Mouse (Mus musculus): ENCODE measurements around the gene Ccdc63.

The Ccdc63 gene

GRCm38 (mm10) chr5:122125211-122125760, 15.3 kb downstream of the Ccdc63 start:
- DNase-seq (ENCODE audit: low spot score in 2 of 2): no peak

DNA sequence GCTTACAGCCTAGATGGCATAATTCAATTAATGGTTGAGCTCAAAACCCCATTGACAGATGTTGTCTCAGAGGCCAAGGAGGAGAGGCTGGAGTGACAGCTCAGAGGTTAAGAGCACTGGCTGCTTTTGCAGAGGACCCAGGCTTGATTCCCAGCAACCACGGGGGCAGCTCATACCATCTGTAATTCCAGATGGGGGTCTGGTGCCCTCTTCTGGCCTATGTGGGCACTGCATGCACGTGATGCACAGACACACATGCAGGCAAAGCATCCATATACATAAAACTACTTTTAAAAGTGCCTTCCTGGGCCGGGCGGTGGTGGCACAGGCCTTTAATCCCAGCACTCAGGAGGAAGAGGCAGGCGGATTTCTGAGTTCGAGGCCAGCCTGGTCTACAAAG, 24.4 kb downstream of the Ccdc63 start:
- DNase-seq (ENCODE audit: low spot score in 2 of 2): no peak

DNA sequence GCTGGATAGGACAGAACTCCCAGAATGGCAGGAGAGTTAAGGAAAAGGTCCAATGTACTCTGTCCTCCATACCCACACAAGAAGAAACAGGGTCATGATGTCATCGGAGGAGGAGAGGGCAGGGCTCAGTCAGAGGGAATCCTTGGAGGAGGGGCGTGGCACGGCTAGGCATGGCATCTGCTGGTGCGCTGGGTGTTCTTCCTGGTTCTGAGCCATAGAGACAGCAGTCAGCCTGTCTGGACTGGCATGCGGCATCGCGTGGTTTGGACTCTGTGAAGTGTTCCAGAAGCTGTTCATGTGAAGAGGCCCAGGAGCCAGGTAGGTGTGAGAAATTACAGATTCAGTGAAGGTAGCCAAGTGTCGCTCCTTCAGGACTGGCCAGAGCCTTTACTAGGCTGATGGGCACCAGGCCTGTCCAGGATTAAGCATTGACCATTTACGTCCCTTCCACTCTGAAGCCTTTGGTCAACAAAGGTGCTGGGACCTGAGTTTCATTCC, 25.3 kb downstream of the Ccdc63 start:
- no peak for DNase-seq (ENCODE audit: low spot score in 2 of 2)

DNA sequence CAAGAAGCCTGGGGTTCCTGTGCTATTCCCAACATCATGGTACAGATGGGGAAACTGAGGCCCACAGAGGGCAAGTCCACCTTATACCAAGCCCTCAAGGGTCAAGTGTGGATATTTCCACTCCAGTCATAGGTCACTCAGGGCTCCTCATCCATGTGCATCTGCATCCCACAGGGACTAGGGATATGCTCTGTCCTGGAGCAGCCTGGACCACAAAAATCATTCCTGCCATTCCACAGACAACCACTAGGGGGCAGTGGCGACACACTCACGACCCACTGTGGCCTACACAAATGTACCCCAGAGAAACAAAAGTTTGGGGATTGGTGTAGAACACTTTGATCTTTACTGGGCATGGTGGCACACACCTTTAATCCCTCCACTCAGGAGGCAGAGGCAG, 26.4 kb downstream of the Ccdc63 start:
- peak; percentile 54 to 59 for DNase-seq (ENCODE audit: low spot score in 2 of 2)

DNA sequence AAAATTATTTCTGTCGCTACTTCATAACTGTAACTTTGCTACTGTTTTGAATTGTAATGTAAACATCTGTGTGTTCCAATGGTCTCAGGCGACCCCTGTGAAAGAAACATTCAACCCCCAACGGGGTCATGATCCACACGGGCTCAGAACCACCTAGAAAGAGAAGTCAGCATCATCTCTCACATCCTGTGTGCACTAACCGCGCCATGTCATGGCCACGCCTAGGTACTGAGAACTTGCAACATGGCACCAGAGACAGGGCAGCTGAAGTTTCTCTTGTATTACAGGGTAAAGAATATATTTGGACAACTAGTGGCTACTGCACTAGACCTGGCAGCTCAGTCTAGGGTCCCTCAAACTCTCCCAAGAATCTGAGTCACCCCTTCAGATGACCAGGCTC, 27.2 kb downstream of the Ccdc63 start:
- no peak for DNase-seq (ENCODE audit: low spot score in 2 of 2)

DNA sequence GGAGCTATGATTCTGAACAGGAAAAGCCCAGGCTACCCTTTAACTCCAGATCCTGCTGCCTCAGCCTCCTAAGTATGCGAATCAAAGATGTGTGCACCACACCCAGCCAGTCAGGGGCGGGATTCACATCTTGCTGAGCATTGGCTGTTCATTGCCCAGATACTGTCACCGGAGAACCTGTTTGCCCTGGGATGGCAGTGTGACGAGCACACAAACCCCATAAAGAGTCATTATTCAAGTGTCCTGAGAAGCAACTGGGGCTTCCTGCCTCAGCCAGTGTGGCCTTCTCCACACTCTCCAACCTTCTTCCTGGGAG, 28.7 kb downstream of the Ccdc63 start:
- no peak for DNase-seq (ENCODE audit: low spot score in 2 of 2)

DNA sequence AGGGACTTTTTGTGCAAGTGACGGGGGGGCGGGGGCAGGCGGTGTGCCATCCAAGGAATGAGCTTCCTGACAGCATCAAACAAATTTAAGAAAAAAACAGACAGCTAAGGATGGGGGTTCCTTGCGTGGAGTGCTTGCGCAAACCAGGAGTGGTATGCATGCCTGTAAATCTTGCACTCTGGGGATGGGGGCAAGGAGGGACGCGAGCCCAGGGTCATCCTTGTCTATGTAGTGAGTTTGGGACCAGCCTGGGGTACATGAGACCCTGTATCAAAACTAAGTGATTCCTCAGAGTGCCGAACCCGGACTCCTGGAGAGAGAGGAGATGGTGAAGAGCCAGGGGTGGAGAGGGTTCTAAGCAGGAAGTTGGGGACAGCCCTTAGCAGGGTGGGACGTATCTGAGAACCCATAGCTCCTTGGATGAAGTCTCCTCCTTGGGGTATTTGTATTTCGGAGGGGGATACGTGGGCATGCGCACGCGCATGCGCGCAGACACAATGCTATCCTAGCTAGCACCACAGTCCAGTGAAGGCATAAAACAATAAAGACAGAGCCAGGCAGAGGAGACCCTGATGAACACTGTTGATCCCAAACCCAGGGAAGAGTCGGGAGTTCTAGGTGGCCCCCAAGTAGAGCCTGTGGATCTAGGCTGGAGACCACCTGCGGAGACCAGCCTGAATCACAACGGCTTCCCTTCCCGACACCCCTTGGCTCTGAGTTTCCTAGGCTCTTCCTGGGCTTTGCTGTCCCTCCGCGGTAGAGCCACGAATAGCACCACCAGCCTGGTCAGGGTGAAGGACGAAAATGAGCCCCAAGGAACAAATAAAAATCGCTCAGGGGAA, 29.3 kb downstream of the Ccdc63 start:
- DNase-seq (ENCODE audit: low spot score in 2 of 2): no peak

DNA sequence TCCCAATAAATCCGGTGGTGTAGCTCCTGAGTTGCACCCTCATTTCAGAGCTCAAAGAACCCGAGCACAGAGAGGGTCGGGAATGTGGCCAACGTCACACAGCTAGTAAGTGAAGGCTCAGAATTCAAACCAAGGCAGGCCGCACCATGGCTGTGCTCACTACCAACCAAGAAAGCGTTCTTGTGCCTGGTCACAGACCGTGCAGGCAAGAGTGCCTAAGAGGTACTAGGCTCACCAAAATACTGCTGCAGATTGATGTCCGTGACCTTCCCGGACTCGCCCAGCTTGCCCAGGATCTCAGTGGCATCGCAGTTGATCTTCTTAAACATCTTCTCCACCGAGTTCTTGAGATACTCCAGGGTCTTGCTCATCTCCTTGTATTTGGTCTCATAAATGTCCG, 30.0 kb downstream of the Ccdc63 start:
- no peak for DNase-seq (ENCODE audit: low spot score in 2 of 2)

GRCm38 (mm10) chr5:122109325-122110060, 31.1 kb downstream of the Ccdc63 start:
- DNase-seq (ENCODE audit: low spot score in 2 of 2): no peak

DNA sequence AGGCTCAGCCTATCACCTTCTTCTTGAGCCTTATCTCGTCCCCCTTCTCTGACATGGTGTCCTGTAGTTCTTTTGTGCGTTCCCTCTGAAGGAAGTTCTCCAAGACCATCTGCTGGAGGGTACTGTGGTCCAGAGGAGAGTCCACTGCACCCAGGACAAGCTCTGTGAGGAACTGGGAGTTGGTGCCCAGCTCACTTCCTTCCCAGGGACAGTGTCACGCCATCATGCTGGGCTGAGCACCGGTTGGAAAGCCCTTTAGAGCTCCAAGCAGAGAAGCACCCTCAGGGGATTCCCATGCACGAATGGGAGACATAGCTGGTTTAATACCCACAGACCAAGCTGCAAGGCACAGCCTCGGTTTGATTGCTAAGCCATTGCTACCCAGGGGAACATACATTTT, 32.5 kb downstream of the Ccdc63 start:
- DNase-seq (ENCODE audit: low spot score in 2 of 2): no peak

DNA sequence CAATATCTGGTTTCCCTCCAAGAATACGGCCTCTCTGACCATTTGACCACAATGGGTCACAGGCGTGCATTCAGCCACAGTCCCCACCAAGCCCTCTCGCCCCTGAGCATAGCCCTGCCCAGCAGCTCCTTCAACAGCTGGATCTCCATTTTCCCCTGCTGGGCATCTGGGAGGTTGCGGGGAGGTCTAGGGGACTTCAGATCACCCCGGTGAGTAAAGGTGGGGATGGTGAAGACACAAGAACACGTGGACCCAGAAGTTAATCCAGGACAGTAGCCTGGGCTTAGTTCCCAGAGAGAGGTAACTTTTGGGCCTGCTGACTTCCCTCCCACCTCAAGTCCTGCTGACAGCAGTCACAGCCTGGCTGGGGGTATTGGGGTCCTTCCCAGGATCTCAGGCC, 34.4 kb downstream of the Ccdc63 start:
- no peak for DNase-seq (ENCODE audit: low spot score in 2 of 2)

GRCm38 (mm10) chr5:122104981-122105380, 35.6 kb downstream of the Ccdc63 start:
- DNase-seq (ENCODE audit: low spot score in 2 of 2): no peak

- peak in 1 of 2 experiments; percentile 42 for DNase-seq (ENCODE audit: low spot score in 2 of 2)
Measured at GRCm38 (mm10) chr5:122104201-122104600, 36.4 kb downstream of the Ccdc63 start.

- no peak for DNase-seq (ENCODE audit: low spot score in 2 of 2)
Measured at GRCm38 (mm10) chr5:122103075-122103474, 37.5 kb downstream of the Ccdc63 start.

GRCm38 (mm10) chr5:122102476-122103050, 38.1 kb downstream of the Ccdc63 start:
- no peak for DNase-seq (ENCODE audit: low spot score in 2 of 2)

- DNase-seq (ENCODE audit: low spot score in 2 of 2): no peak
Measured at GRCm38 (mm10) chr5:122094439-122094838, 46.2 kb downstream of the Ccdc63 start.

- DNase-seq (ENCODE audit: low spot score in 2 of 2): no peak
Measured at GRCm38 (mm10) chr5:122093734-122094133, 46.9 kb downstream of the Ccdc63 start.

DNA sequence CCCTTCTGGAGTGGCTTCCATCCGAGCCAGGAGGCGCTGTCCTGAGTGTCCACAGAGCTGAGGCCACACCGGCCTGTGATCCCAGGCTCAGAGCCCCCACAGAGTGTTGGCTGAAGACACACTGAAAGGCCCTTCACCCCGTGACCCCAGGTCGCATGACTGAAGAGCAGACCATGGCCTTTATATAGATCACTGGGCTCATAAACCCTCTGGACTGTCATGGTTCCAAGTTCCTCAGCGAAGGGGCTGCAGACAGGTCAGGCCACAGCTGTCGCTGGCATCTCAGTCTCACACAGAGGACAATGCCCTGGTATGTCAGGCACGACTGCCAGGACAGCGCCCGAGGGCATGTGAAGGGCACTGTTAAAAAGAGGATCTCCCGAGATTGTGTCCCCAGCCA, 47.8 kb downstream of the Ccdc63 start:
- DNase-seq (ENCODE audit: low spot score in 2 of 2): no peak

- peak; percentile 47 to 68 for DNase-seq (ENCODE audit: low spot score in 2 of 2)
Measured at GRCm38 (mm10) chr5:122091070-122091469, 49.6 kb downstream of the Ccdc63 start.

GRCm38 (mm10) chr5:122089664-122090063, 51.0 kb downstream of the Ccdc63 start:
- DNase-seq (ENCODE audit: low spot score in 2 of 2): no peak

GRCm38 (mm10) chr5:122088917-122089316, 51.7 kb downstream of the Ccdc63 start:
- DNase-seq (ENCODE audit: low spot score in 2 of 2): peak; percentile 90 to 94

GRCm38 (mm10) chr5:122086121-122086520, 54.5 kb downstream of the Ccdc63 start:
- no peak for DNase-seq (ENCODE audit: low spot score in 2 of 2)
